Mouse (Mus musculus) G1E (cell line): ENCODE measurements around the gene Creb3l4. TPM values are rescaled to one million over a fixed set of nuclear protein-coding genes. Genes with fewer than 3 reads are reported as not detected.

Source experiments
- ATAC-seq: 2 replicates; pipeline ENCODE4 v1.8.0; 2016; ENCODE audit warnings: mild to moderate bottlenecking; ENCODE audit not compliant: insufficient number of reproducible peaks, poor library complexity, low FRiP score, severe bottlenecking; ENCODE audit errors: extremely low read depth
- DNase-seq: peaks from one replicate; pipeline ENCODE4 v3.0.0; 2012; ENCODE audit warnings: low spot score
- H3K27me3 ChIP-seq: 2 replicates; pipeline ENCODE4 v1.6.1; 2012; ENCODE audit warnings: mild to moderate bottlenecking, low read length, inconsistent platforms; ENCODE audit not compliant: insufficient read depth
- H3K36me3 ChIP-seq: replicated peaks from 2 replicates; pipeline ENCODE3; 2012; ENCODE audit warnings: mild to moderate bottlenecking, inconsistent platforms
- H3K4me1 ChIP-seq: 2 replicates; pipeline ENCODE4 v1.6.1; 2012; ENCODE audit warnings: low read depth, low read length, inconsistent platforms, mixed read lengths; ENCODE audit not compliant: insufficient read depth
- H3K4me3 ChIP-seq: 2 replicates; pipeline ENCODE4 v1.5.1; 2012; ENCODE audit warnings: low read depth, mild to moderate bottlenecking, inconsistent platforms, low read length, moderate library complexity, mixed read lengths
- H3K9me3 ChIP-seq: replicated peaks from 2 replicates; pipeline ENCODE4 v1.6.1; 2012; ENCODE audit warnings: inconsistent platforms
- CTCF ChIP-seq: IDR thresholded peaks from 2 replicates; pipeline ENCODE4 v1.5.1; 2012; ENCODE audit warnings: low read depth, low read length, inconsistent platforms, mixed read lengths
- GATA1 ChIP-seq: IDR thresholded peaks from 2 replicates; pipeline ENCODE4 v1.6.1; 2012; ENCODE audit warnings: borderline replicate concordance, low read length, inconsistent platforms, mixed read lengths
- GATA2 ChIP-seq: IDR thresholded peaks from 2 replicates; pipeline ENCODE4 v1.6.1; 2012; ENCODE audit warnings: low read depth, low read length, inconsistent platforms, borderline replicate concordance
- POLR2AphosphoS5 ChIP-seq: IDR thresholded peaks from 2 replicates; pipeline ENCODE4 v1.6.1; 2012; ENCODE audit warnings: low read depth, low read length, inconsistent platforms; ENCODE audit not compliant: insufficient replicate concordance
- TAL1 ChIP-seq: conservative IDR thresholded peaks from 2 replicates; pipeline ENCODE4 v1.6.1; 2012; ENCODE audit warnings: low read depth, low read length, inconsistent platforms, mixed read lengths
- polyA plus RNA-seq: library from polyadenylated mRNA; stranded (reverse); fragments of >175 nt; gene quantifications from 2 replicates; pipeline ENCODE4 v1.2.3, GENCODE M21; 2012
- total RNA-seq, 2 experiments: library from RNA; stranded (forward) in 1 of 2; stranded (reverse) in 1 of 2; fragments of 200-1000 nt in 1 of 2; fragments of >200 nt in 1 of 2; fragmentation: Nextera tagmentation in 1 of 2; gene quantifications; 2 replicates each; pipeline ENCODE4 v1.2.3; 2014 to 2017

Gene Creb3l4
- total and polyA plus RNA-seq, 3 experiments: 0.16 TPM; not detected in 2

GRCm38 (mm10) chr3:90211475-90212398, 31.6 kb downstream of the Creb3l4 start:
- Histone ChIP-seq H3K27me3 (no peaks in the 10 kb centered on the region), H3K4me3 (peak overlapping the region; percentile 93), H3K9me3 (no peaks in the 10 kb centered on the region), H3K36me3 (peaks cover 50% of the 10 kb centered on the region), H3K4me1 (peaks cover 26% of the 10 kb centered on the region)
- DNase-seq: no peak
- no peak for ATAC-seq
- TF ChIP-seq GATA2 (no peak), POLR2AphosphoS5 (peak; percentile 70; the same call in 1 of the 2 replicates)

GRCm38 (mm10) chr3:90209908-90210566, 33.3 kb downstream of the Creb3l4 start:
- H3K27me3 ChIP-seq: no peaks in the 10 kb centered on the region
- H3K36me3 ChIP-seq: peaks cover 50% of the 10 kb centered on the region
- H3K9me3 ChIP-seq: no peaks in the 10 kb centered on the region
- no peak overlapping the region for H3K4me3 ChIP-seq
- H3K4me1 ChIP-seq: peaks cover 26% of the 10 kb centered on the region
- DNase-seq (no peak), ATAC-seq (no peak)
- TF ChIP-seq POLR2AphosphoS5: peak; percentile 22; the same call in 1 of the 2 replicates
- TF ChIP-seq GATA1: no peak
- no peak for TF ChIP-seq CTCF

GRCm38 (mm10) chr3:90208662-90209061, 34.6 kb downstream of the Creb3l4 start:
- no peak for DNase-seq

GRCm38 (mm10) chr3:90204582-90204981, 38.7 kb downstream of the Creb3l4 start:
- H3K4me3 ChIP-seq: no peak overlapping the region
- H3K27me3 ChIP-seq: peaks cover 8% of the 10 kb centered on the region
- DNase-seq: no peak
- H3K4me1 ChIP-seq: no peaks in the 10 kb centered on the region
- no peak for ATAC-seq
- H3K9me3 ChIP-seq: no peaks in the 10 kb centered on the region
- TF ChIP-seq GATA2 (no peak), TAL1 (no peak), GATA1 (no peak), POLR2AphosphoS5 (no peak), CTCF (no peak)
- peaks cover 18% of the 10 kb centered on the region for H3K36me3 ChIP-seq

More at GRCm38 (mm10) chr3:90208662-90209061, 34.6 kb downstream of the Creb3l4 start:
- Histone ChIP-seq H3K4me3 (no peak overlapping the region), H3K9me3 (no peaks in the 10 kb centered on the region), H3K36me3 (peaks cover 50% of the 10 kb centered on the region), H3K27me3 (no peaks in the 10 kb centered on the region; the same call in 1 of the 2 replicates), H3K4me1 (peaks cover 21% of the 10 kb centered on the region)
- no peak for ATAC-seq
- TF ChIP-seq TAL1 (no peak), GATA1 (no peak), POLR2AphosphoS5 (peak; percentile 23; the same call in 1 of the 2 replicates)

GRCm38 (mm10) chr3:90203619-90204018, 39.7 kb downstream of the Creb3l4 start:
- H3K4me1 ChIP-seq: no peaks in the 10 kb centered on the region
- H3K9me3 ChIP-seq: no peaks in the 10 kb centered on the region
- peaks cover 9% of the 10 kb centered on the region for H3K36me3 ChIP-seq
- TF ChIP-seq POLR2AphosphoS5 (no peak), GATA2 (no peak), GATA1 (no peak), CTCF (no peak), TAL1 (no peak)
- ATAC-seq: no peak
- no peak for DNase-seq
- peaks cover 8% of the 10 kb centered on the region for H3K27me3 ChIP-seq
- H3K4me3 ChIP-seq: no peak overlapping the region

GRCm38 (mm10) chr3:90202884-90203283, 40.4 kb downstream of the Creb3l4 start:
- no peak for TF ChIP-seq POLR2AphosphoS5
- TF ChIP-seq TAL1: no peak
- no peak for TF ChIP-seq GATA1
- TF ChIP-seq CTCF: no peak
- TF ChIP-seq GATA2: no peak
- peaks cover 10% of the 10 kb centered on the region for H3K27me3 ChIP-seq
- no peaks in the 10 kb centered on the region for H3K9me3 ChIP-seq
- ATAC-seq (no peak), DNase-seq (no peak)
- no peak overlapping the region for H3K4me3 ChIP-seq
- peaks cover 2% of the 10 kb centered on the region for H3K36me3 ChIP-seq
- no peaks in the 10 kb centered on the region for H3K4me1 ChIP-seq
